Mouse (Mus musculus) small intestine, adult 2 months (tissue): Measurements from ENCODE around the gene Eef1a2. TPM values are rescaled to one million over a fixed set of nuclear protein-coding genes. Genes with fewer than 3 reads are reported as not detected.

ENCODE experiments used
- H3K27ac ChIP-seq: fragments of 200-500 bp; 2 replicates; pipeline ENCODE4 v1.5.1; 2012; ENCODE audit warnings: low read depth, low read length, control low read depth, inconsistent platforms; ENCODE audit not compliant: insufficient read depth
- H3K27me3 ChIP-seq: fragments of 200-500 bp; 2 replicates; pipeline ENCODE4 v1.6.1; 2012; ENCODE audit warnings: mild to moderate bottlenecking, moderate library complexity, low read length, inconsistent platforms; ENCODE audit not compliant: control insufficient read depth, insufficient read depth
- H3K36me3 ChIP-seq: fragments of 200-500 bp; 2 replicates; pipeline ENCODE4 v1.6.1; 2012; ENCODE audit warnings: mild to moderate bottlenecking, low read length, control low read depth, inconsistent platforms; ENCODE audit not compliant: control insufficient read depth, insufficient read depth
- H3K4me1 ChIP-seq: fragments of 200-500 bp; 2 replicates; pipeline ENCODE4 v1.6.1; 2012; ENCODE audit warnings: low read length, inconsistent platforms, mixed read lengths; ENCODE audit not compliant: control insufficient read depth, insufficient read depth, insufficient read length
- H3K4me3 ChIP-seq: fragments of 200-500 bp; 2 replicates; pipeline ENCODE4 v1.5.1; 2012; ENCODE audit warnings: low read depth, mild to moderate bottlenecking, control low read depth, inconsistent platforms, low read length, moderate library complexity
- CTCF ChIP-seq: fragments of 200-500 bp; IDR thresholded peaks from 2 replicates; pipeline ENCODE4 v1.5.1; 2012; ENCODE audit warnings: low read depth, mild to moderate bottlenecking, control low read depth, inconsistent platforms, low read length, moderate library complexity, mixed read lengths; ENCODE audit not compliant: insufficient replicate concordance, insufficient read length; ENCODE audit errors: extremely low read depth
- POLR2A ChIP-seq: fragments of 200-500 bp; IDR thresholded peaks from 2 replicates; pipeline ENCODE4 v1.6.1; 2012; ENCODE audit warnings: low read depth, mild to moderate bottlenecking, control low read depth, inconsistent platforms, low read length, moderate library complexity
- WGBS: fragments of 180-500 bp; shearing (Covaris S2); methylation state at CpG from one replicate; pipeline ENCODE4 v1.1.7; 2018; 5-methylcytosine and 5-hydroxymethylcytosine counted together
- polyA plus RNA-seq: library from polyadenylated mRNA; depleted of rRNA; stranded (reverse); fragments of >200 nt; gene quantifications from 2 replicates; pipeline ENCODE4 v1.2.3, GENCODE M21; 2012; rRNA removed

The Eef1a2 gene
- 1.6 and 3.4 TPM in 2 replicates for polyA plus RNA-seq

GRCm38 (mm10) chr2:181156248-181157121, at the start of gene Eef1a2:
TSS of gene Eef1a2 (minus strand) at chr2:181157014.
- WGBS, result 6% methylated on average over 55 of the region's 55 CpGs
- H3K4me3 ChIP-seq, result no peak within 1 kb of the TSS

GRCm38 (mm10) chr2:181206118-181206517, 49.3 kb upstream of the Eef1a2 start:
- 42% methylated on average over 9 of the region's 9 CpGs for WGBS
- H3K27ac ChIP-seq, result no peak overlapping the region
- no peaks in the 10 kb centered on the region for H3K27me3 ChIP-seq
- TF ChIP-seq CTCF (no peak), POLR2A (no peak)
- H3K4me3 ChIP-seq, result no peak overlapping the region
- H3K36me3 ChIP-seq, result no peaks in the 10 kb centered on the region
- peaks cover 22% of the 10 kb centered on the region for H3K4me1 ChIP-seq

More at GRCm38 (mm10) chr2:181156248-181157121, at the start of gene Eef1a2:
- no peaks in the 10 kb centered on the region for H3K4me1 ChIP-seq
- H3K36me3 ChIP-seq, result no peaks in the 10 kb centered on the region
- H3K27ac ChIP-seq, result no peak within 1 kb of the TSS
- TF ChIP-seq CTCF (no peak), POLR2A (no peak)
- peaks cover 10% of the 10 kb centered on the region for H3K27me3 ChIP-seq

- 80% methylated on average over 5 of the region's 5 CpGs for WGBS
- Histone ChIP-seq H3K36me3 (no peaks in the 10 kb centered on the region), H3K27ac (no peak overlapping the region), H3K4me3 (no peak overlapping the region), H3K27me3 (no peaks in the 10 kb centered on the region), H3K4me1 (peaks cover 23% of the 10 kb centered on the region)
- no peak for TF ChIP-seq POLR2A
- no peak for TF ChIP-seq CTCF
Measured at GRCm38 (mm10) chr2:181205678-181206077, 48.9 kb upstream of the Eef1a2 start.

GRCm38 (mm10) chr2:181202886-181203285, 46.1 kb upstream of the Eef1a2 start:
- peaks cover 34% of the 10 kb centered on the region for H3K4me1 ChIP-seq
- no peaks in the 10 kb centered on the region for H3K27me3 ChIP-seq
- TF ChIP-seq POLR2A, result no peak
- no peak for TF ChIP-seq CTCF
- peaks cover 11% of the 10 kb centered on the region for H3K36me3 ChIP-seq
- peak overlapping the region; percentile 82 for H3K27ac ChIP-seq
- no peak overlapping the region; the same call in 1 of the 2 replicates for H3K4me3 ChIP-seq
- WGBS, result 16% methylated on average over 6 of the region's 6 CpGs

- WGBS, result 63% methylated on average over 3 of the region's 3 CpGs
- peak within 1 kb of the TSS; percentile 90 for H3K27ac ChIP-seq
Measured at GRCm38 (mm10) chr2:181202422-181202821, 45.6 kb upstream of the Eef1a2 start, which contains the start of gene Ptk6. TSS of gene Ptk6 (minus strand) at chr2:181202789.

GRCm38 (mm10) chr2:181201606-181202005, 44.8 kb upstream of the Eef1a2 start:
- TF ChIP-seq CTCF, result no peak
- no peak for TF ChIP-seq POLR2A
- Histone ChIP-seq H3K27ac (peak overlapping the region; percentile 90), H3K4me1 (peaks cover 38% of the 10 kb centered on the region), H3K4me3 (peak overlapping the region; percentile 63), H3K36me3 (peaks cover 14% of the 10 kb centered on the region), H3K27me3 (no peaks in the 10 kb centered on the region)
- WGBS, result 61% methylated on average over 3 of the region's 3 CpGs

More at GRCm38 (mm10) chr2:181202422-181202821, 45.6 kb upstream of the Eef1a2 start, which contains the start of gene Ptk6:
- Histone ChIP-seq H3K27me3 (no peaks in the 10 kb centered on the region), H3K36me3 (peaks cover 14% of the 10 kb centered on the region), H3K4me1 (peaks cover 37% of the 10 kb centered on the region), H3K4me3 (peak within 1 kb of the TSS; percentile 63)
- TF ChIP-seq CTCF (no peak), POLR2A (peak; percentile 57; the same call in 1 of the 2 replicates)
